Mouse (Mus musculus) cortical plate, adult 2 months (tissue): Measurements from ENCODE around the gene Znhit3. TPM values are rescaled to one million over a fixed set of nuclear protein-coding genes. Genes with fewer than 3 reads are reported as not detected.

ENCODE experiments used
- H3K27ac ChIP-seq: fragments of 200-500 bp; 2 replicates; pipeline ENCODE4 v1.5.1; 2012; ENCODE audit warnings: low read length, control low read depth, inconsistent platforms; ENCODE audit not compliant: insufficient read depth
- H3K4me1 ChIP-seq: fragments of 200-500 bp; 2 replicates; pipeline ENCODE4 v1.6.1; 2011; ENCODE audit warnings: low read length; ENCODE audit not compliant: control insufficient read depth, insufficient read depth
- H3K4me3 ChIP-seq: fragments of 200-500 bp; 2 replicates; pipeline ENCODE4 v1.5.1; 2011; ENCODE audit warnings: mild to moderate bottlenecking, low read length, control low read depth; ENCODE audit not compliant: insufficient read depth
- CTCF ChIP-seq: fragments of 200-500 bp; IDR thresholded peaks from 2 replicates; pipeline ENCODE4 v1.5.1; 2011; ENCODE audit warnings: mild to moderate bottlenecking, control low read depth, low read length; ENCODE audit not compliant: insufficient read depth; ENCODE audit errors: extremely low read depth
- POLR2A ChIP-seq: fragments of 200-500 bp; IDR thresholded peaks from 2 replicates; pipeline ENCODE4 v1.6.1; 2011; ENCODE audit warnings: mild to moderate bottlenecking, low read length, control low read depth; ENCODE audit not compliant: insufficient read depth; ENCODE audit errors: extremely low read depth
- polyA plus RNA-seq: library from polyadenylated mRNA; depleted of rRNA; stranded (reverse); fragments of >200 nt; gene quantifications from 2 replicates; pipeline ENCODE4 v1.2.3, GENCODE M21; 2012; rRNA removed

Gene Znhit3
- 47.6 and 53.4 TPM in 2 replicates for polyA plus RNA-seq

- Histone ChIP-seq H3K27ac (no peak within 1 kb of the TSS), H3K4me3 (peak within 1 kb of the TSS; percentile 75), H3K4me1 (no peaks in the 10 kb centered on the region; the same call in 1 of the 2 replicates)
- TF ChIP-seq POLR2A (peak; percentile 87), CTCF (no peak)
Measured at GRCm38 (mm10) chr11:84916053-84916702, at the start of gene Znhit3. Gene Znhit3 (minus strand): TSS chr11:84916366.

- Histone ChIP-seq H3K4me1 (no peaks in the 10 kb centered on the region), H3K4me3 (no peak overlapping the region), H3K27ac (no peak overlapping the region)
- TF ChIP-seq POLR2A (no peak), CTCF (no peak)
Measured at GRCm38 (mm10) chr11:84963556-84963955, 47.4 kb upstream of the Znhit3 start.

- no peaks in the 10 kb centered on the region for H3K4me1 ChIP-seq
- no peak overlapping the region for H3K4me3 ChIP-seq
- no peak for TF ChIP-seq CTCF
- TF ChIP-seq POLR2A, result no peak
- no peak overlapping the region for H3K27ac ChIP-seq
Measured at GRCm38 (mm10) chr11:84962536-84962935, 46.4 kb upstream of the Znhit3 start.

GRCm38 (mm10) chr11:84961571-84961970, 45.4 kb upstream of the Znhit3 start:
- no peaks in the 10 kb centered on the region for H3K4me1 ChIP-seq
- no peak overlapping the region for H3K27ac ChIP-seq
- TF ChIP-seq POLR2A (no peak), CTCF (no peak)
- no peak overlapping the region for H3K4me3 ChIP-seq

GRCm38 (mm10) chr11:84960780-84961179, 44.6 kb upstream of the Znhit3 start:
- TF ChIP-seq POLR2A (no peak), CTCF (no peak)
- no peaks in the 10 kb centered on the region for H3K4me1 ChIP-seq

GRCm38 (mm10) chr11:84960291-84960690, 44.1 kb upstream of the Znhit3 start:
- TF ChIP-seq CTCF (no peak), POLR2A (no peak)
- H3K4me1 ChIP-seq, result no peaks in the 10 kb centered on the region
- H3K27ac ChIP-seq, result no peak overlapping the region
- H3K4me3 ChIP-seq, result no peak overlapping the region

More at GRCm38 (mm10) chr11:84960780-84961179, 44.6 kb upstream of the Znhit3 start:
- Histone ChIP-seq H3K4me3 (no peak overlapping the region), H3K27ac (no peak overlapping the region)

- Histone ChIP-seq H3K4me3 (peak overlapping the region; percentile 71), H3K4me1 (no peaks in the 10 kb centered on the region), H3K27ac (0 out of 2 replicates have a peak overlapping the region, but pooled peaks have one; percentile 37)
- TF ChIP-seq CTCF, result no peak
- no peak for TF ChIP-seq POLR2A
Measured at GRCm38 (mm10) chr11:84959701-84960181, 43.6 kb upstream of the Znhit3 start.

GRCm38 (mm10) chr11:84959181-84959580, 43.0 kb upstream of the Znhit3 start:
- TF ChIP-seq POLR2A (no peak), CTCF (no peak)
- H3K27ac ChIP-seq, result no peak overlapping the region
- peak overlapping the region; percentile 71 for H3K4me3 ChIP-seq
- no peaks in the 10 kb centered on the region for H3K4me1 ChIP-seq

GRCm38 (mm10) chr11:84958271-84958630, 42.1 kb upstream of the Znhit3 start:
- TF ChIP-seq CTCF, result no peak
- TF ChIP-seq POLR2A, result no peak
- Histone ChIP-seq H3K4me1 (no peaks in the 10 kb centered on the region), H3K4me3 (peak overlapping the region; percentile 71), H3K27ac (peak overlapping the region; percentile 74)
